16 mouse cellular contexts compared by ENCODE assay signal in the genomic region with DNA sequence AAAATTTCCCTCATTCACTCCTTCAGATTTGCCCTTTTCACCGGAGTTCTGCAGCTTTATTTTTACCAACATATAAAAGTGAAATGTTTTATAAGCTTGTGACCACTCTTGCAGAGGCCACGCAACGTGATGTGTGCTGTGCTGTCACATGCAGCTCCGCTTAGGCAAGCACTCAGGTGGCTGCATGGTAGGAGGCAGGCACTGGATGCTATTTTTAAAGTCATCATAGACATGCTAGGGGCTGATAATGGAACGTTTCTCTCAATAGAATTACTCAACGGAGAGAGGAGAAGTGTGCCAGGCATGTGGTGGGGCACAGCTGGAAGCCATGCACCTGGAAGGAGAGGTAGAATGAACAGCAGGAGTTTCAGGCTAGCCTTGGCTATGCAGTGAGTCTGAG. TPM values are rescaled to one million over a fixed set of nuclear protein-coding genes. Genes with fewer than 3 reads are reported as not detected.
DNase-seq lines count a peak whose midpoint lies in the region; ATAC-seq and TF ChIP-seq lines count a peak whose summit lies in the region.
"Had no signal": no experiment of that assay in that cellular context is flagged by ENCODE, and none has a peak within 500 bp of the region (broad histone marks: within the 10 kb centered on the region; RNA-seq: fewer than 3 reads in every experiment).

No protein-coding gene starts in this region.

- no peak overlapping the region for H3K4me2 ChIP-seq in heart, postnatal 0 days (ENCODE audit: low read depth, low read length)
- H3K4me2 ChIP-seq in liver, embryonic 13.5 days, result no peak overlapping the region
- H3K4me2 ChIP-seq: forebrain, embryonic 13.5 days; hindbrain, embryonic 13.5 days had no signal

- H3K9me3 ChIP-seq in heart, postnatal 0 days (replicated peaks; ENCODE audit: control insufficient read depth, low read length), result no peaks in the 10 kb centered on the region
- no peaks in the 10 kb centered on the region for H3K9me3 ChIP-seq in liver, embryonic 13.5 days (replicated peaks)
- H3K9me3 ChIP-seq: embryonic facial prominence, embryonic 10.5 days; forebrain, embryonic 13.5 days; hindbrain, embryonic 13.5 days had no signal

- H3K36me3 ChIP-seq in heart, adult 2 months (ENCODE audit: control insufficient read depth, insufficient read depth, low read length), result no peaks in the 10 kb centered on the region; the same call in 1 of the 2 replicates
- H3K36me3 ChIP-seq in heart, postnatal 0 days (replicated peaks; ENCODE audit: control insufficient read depth, insufficient read depth, low read length), result peaks cover 83% of the 10 kb centered on the region
- peaks cover 73% of the 10 kb centered on the region for H3K36me3 ChIP-seq in liver, embryonic 13.5 days

- H3K4me1 ChIP-seq in heart, adult 2 months (ENCODE audit: control insufficient read depth, insufficient read depth, low read length), result no peaks in the 10 kb centered on the region
- H3K4me1 ChIP-seq in heart, postnatal 0 days (ENCODE audit: control insufficient read depth, insufficient read depth), result no peaks in the 10 kb centered on the region
- H3K4me1 ChIP-seq in liver, embryonic 13.5 days (replicated peaks), result peaks cover 3% of the 10 kb centered on the region; the same call in 1 of the 2 replicates
- 0 out of 2 replicates have a peak, but pooled peaks cover 3% of the 10 kb centered on the region for H3K4me1 ChIP-seq in olfactory bulb, adult 2 months (ENCODE audit: control insufficient read depth, insufficient read depth, low read length)
- H3K4me1 ChIP-seq: embryonic facial prominence, embryonic 10.5 days; forebrain, embryonic 13.5 days; hindbrain, embryonic 13.5 days had no signal

- TF ChIP-seq POLR2A in heart, adult 2 months (IDR thresholded peaks at IDR 0.05; ENCODE audit: insufficient read depth, low read depth, low read length), result no peak
- no peak for TF ChIP-seq POLR2A in olfactory bulb, adult 2 months (IDR thresholded peaks at IDR 0.05; ENCODE audit: insufficient read depth, low read depth, low read length)

- no peak for TF ChIP-seq CTCF in heart, adult 2 months (IDR thresholded peaks at IDR 0.05)
- TF ChIP-seq CTCF in heart, postnatal 0 days (IDR thresholded peaks at IDR 0.05; ENCODE audit: low read depth), result no peak
- TF ChIP-seq CTCF in olfactory bulb, adult 2 months (IDR thresholded peaks at IDR 0.05; ENCODE audit: insufficient read depth, low read depth, low read length), result no peak

- H3K4me3 ChIP-seq in heart, adult 2 months, result no peak overlapping the region
- no peak overlapping the region for H3K4me3 ChIP-seq in heart, postnatal 0 days (ENCODE audit: low read depth, low read length)
- no peak overlapping the region for H3K4me3 ChIP-seq in liver, embryonic 13.5 days (replicated peaks)
- H3K4me3 ChIP-seq in olfactory bulb, adult 2 months (ENCODE audit: insufficient read depth, low read depth, low read length), result no peak overlapping the region
- H3K4me3 ChIP-seq: embryonic facial prominence, embryonic 10.5 days; forebrain, embryonic 13.5 days; hindbrain, embryonic 13.5 days had no signal

- intact Hi-C loops in heart, adult 2 months (cut with DNase I), result loop anchor here (10.0 kb wide), 1 partner anchor 81 kb away; no protein-coding TSS in a partner anchor
- intact Hi-C loops in heart, postnatal 25 days (cut with DNase I), result loop anchor here (10.0 kb wide), 2 partner anchors 81 to 481 kb away; no protein-coding TSS in a partner anchor

- DNase-seq in heart, adult 2 months, result no peak
- no peak for DNase-seq in heart, adult 9 months (ENCODE audit: low spot score in 2 of 2)
- peak; percentile 52 for DNase-seq in heart, postnatal 0 days (ENCODE audit: low spot score)
- DNase-seq in heart, postnatal 25 days (ENCODE audit: low spot score), result no peak
- no peak for DNase-seq in liver, embryonic 13.5 days
- DNase-seq in liver, result no peak
- DNase-seq: adrenal gland, postnatal 14 days; cerebellum, adult 2 months; cerebellum, postnatal 10 days; forebrain, postnatal 0 days; gastrocnemius, postnatal 14 days had no signal

- no peak overlapping the region for H3K9ac ChIP-seq in heart, adult 2 months (ENCODE audit: low read depth, low read length)
- H3K9ac ChIP-seq in heart, postnatal 0 days (replicated peaks; ENCODE audit: low read depth, low read length), result no peak overlapping the region
- H3K9ac ChIP-seq in liver, embryonic 13.5 days, result no peak overlapping the region
- H3K9ac ChIP-seq: forebrain, embryonic 13.5 days; forebrain, postnatal 0 days; hindbrain, embryonic 13.5 days had no signal

- no peaks in the 10 kb centered on the region for H3K27me3 ChIP-seq in heart, adult 2 months (ENCODE audit: control insufficient read depth, insufficient read depth, low read length)
- H3K27me3 ChIP-seq in heart, postnatal 0 days (ENCODE audit: control insufficient read depth, insufficient read depth, low read length), result no peaks in the 10 kb centered on the region
- H3K27me3 ChIP-seq in liver, embryonic 13.5 days, result no peaks in the 10 kb centered on the region
- H3K27me3 ChIP-seq: forebrain, embryonic 13.5 days; hindbrain, embryonic 13.5 days had no signal

- no peak overlapping the region for H3K27ac ChIP-seq in heart, adult 2 months
- no peak overlapping the region for H3K27ac ChIP-seq in heart, postnatal 0 days (ENCODE audit: low read depth)
- H3K27ac ChIP-seq in liver, embryonic 13.5 days, result peak overlapping the region; percentile 43; the same call in 1 of the 2 replicates
- H3K27ac ChIP-seq in olfactory bulb, adult 2 months (ENCODE audit: insufficient read depth, low read depth, low read length), result 0 out of 2 replicates have a peak overlapping the region, but pooled peaks have one; percentile 2
- H3K27ac ChIP-seq: embryonic facial prominence, embryonic 10.5 days; forebrain, embryonic 13.5 days; hindbrain, embryonic 13.5 days; hindbrain, postnatal 0 days had no signal

- peak; percentile 78 for TF ChIP-seq EP300 in heart, adult 2 months (IDR thresholded peaks at IDR 0.05; ENCODE audit: insufficient read depth, low read depth, low read length)
- no peak for TF ChIP-seq EP300 in heart, postnatal 0 days (IDR thresholded peaks at IDR 0.05; ENCODE audit: low read depth)

- 69% methylated on average over 6 of the region's 6 CpGs for WGBS in heart, adult 2 months
- 54% methylated on average over 6 of the region's 6 CpGs for WGBS in heart, postnatal 0 days
- WGBS in liver, embryonic 13.5 days (ENCODE audit: insufficient replicate concordance), result 73% methylated on average over 6 of the region's 6 CpGs
- 56% methylated on average over 6 of the region's 6 CpGs for WGBS in olfactory bulb, adult 2 months

- ATAC-seq in heart, postnatal 0 days (ENCODE audit: insufficient read depth, low read depth), result peak; percentile 67
- ATAC-seq in liver, embryonic 13.5 days (ENCODE audit: low read depth), result no peak
- ATAC-seq: forebrain, embryonic 13.5 days; forebrain, postnatal 0 days; hindbrain, postnatal 0 days had no signal

- H3K79me2 ChIP-seq in heart, adult 2 months (replicated peaks; ENCODE audit: control insufficient read depth, insufficient read depth, low read length), result no peaks in the 10 kb centered on the region

RNA-seq across cellular contexts. Expression of gene Trappc11, which starts 37.8 kb away (rescaled TPM):
- 10 to 100 TPM; 19.2 to 20.3 TPM for total RNA-seq in heart, adult 2 months (2021)
- polyA plus RNA-seq in heart, adult 2 months (2012; rRNA removed), result 11.7 and 19.3 TPM in 2 replicates
- total RNA-seq in heart, postnatal 0 days (2014; rRNA removed; ENCODE audit: low replicate concordance), result 23.1 and 26.7 TPM in 2 replicates
- polyA plus RNA-seq in heart, postnatal 0 days (2015; fragmentation: Nextera tagmentation; extraction: Ambion mirVana), result 14.0 TPM in 2 replicates
- 10 to 100 TPM; 20.6 to 20.9 TPM for total RNA-seq in heart, postnatal 25 days (2021)
- 14.3 and 17.6 TPM in 2 replicates for polyA plus RNA-seq in liver, embryonic 13.5 days (2015; fragmentation: Nextera tagmentation; extraction: Ambion mirVana)
- polyA plus RNA-seq in olfactory bulb, adult 2 months (2012; ENCODE audit: insufficient read depth, insufficient read length, low replicate concordance, missing spikeins), result not detected in 2 replicates

RNA-seq across cellular contexts. Expression of gene Rwdd4a, which starts 38.0 kb away (rescaled TPM):
- 10 to 100 TPM; 60.7 to 65.2 TPM for total RNA-seq in heart, adult 2 months (2021)
- 16.2 and 27.6 TPM in 2 replicates for polyA plus RNA-seq in heart, adult 2 months (2012; rRNA removed)
- total RNA-seq in heart, postnatal 0 days (2014; rRNA removed; ENCODE audit: low replicate concordance), result 13.3 and 23.8 TPM in 2 replicates
- polyA plus RNA-seq in heart, postnatal 0 days (2015; fragmentation: Nextera tagmentation; extraction: Ambion mirVana), result 42.4 and 44.5 TPM in 2 replicates
- 10 to 100 TPM; 61.1 to 63.9 TPM for total RNA-seq in heart, postnatal 25 days (2021)
- 30.5 and 31.8 TPM in 2 replicates for polyA plus RNA-seq in liver, embryonic 13.5 days (2015; fragmentation: Nextera tagmentation; extraction: Ambion mirVana)
- polyA plus RNA-seq in olfactory bulb, adult 2 months (2012; ENCODE audit: insufficient read depth, insufficient read length, low replicate concordance, missing spikeins), result not detected in 2 replicates

RNA-seq across cellular contexts. Expression of gene Stox2, which starts 49.3 kb away (rescaled TPM):
- total RNA-seq in heart, adult 2 months (2021), result 10 to 100 TPM; 10.1 to 11.3 TPM
- polyA plus RNA-seq in heart, adult 2 months (2012; rRNA removed), result 2.6 and 5.7 TPM in 2 replicates
- total RNA-seq in heart, postnatal 0 days (2014; rRNA removed; ENCODE audit: low replicate concordance), result 12.7 and 18.2 TPM in 2 replicates
- polyA plus RNA-seq in heart, postnatal 0 days (2015; fragmentation: Nextera tagmentation; extraction: Ambion mirVana), result 4.5 and 6.2 TPM in 2 replicates
- total RNA-seq in heart, postnatal 25 days (2021), result 10 to 100 TPM; 12.3 to 13.8 TPM
- 0.46 and 0.61 TPM in 2 replicates for polyA plus RNA-seq in liver, embryonic 13.5 days (2015; fragmentation: Nextera tagmentation; extraction: Ambion mirVana)
- polyA plus RNA-seq in olfactory bulb, adult 2 months (2012; ENCODE audit: insufficient read depth, insufficient read length, low replicate concordance, missing spikeins), result 219 and 288 TPM in 2 replicates

Comparison
In these comparisons a context has a peak if more than half of its experiments do, and no peak if none do; other contexts are left out.
1. H3K27ac ChIP-seq: peak in liver, embryonic 13.5 days (single experiment) and olfactory bulb, adult 2 months (single experiment); none in heart, adult 2 months (single experiment) and heart, postnatal 0 days (single experiment).
2. RNA of gene Rwdd4a, which starts 38.0 kb away (polyA plus RNA-seq): 42.4 to 44.5 TPM in heart, postnatal 0 days, 30.5 to 31.8 TPM in liver, embryonic 13.5 days and 16.2 to 27.6 TPM in heart, adult 2 months; not detected in olfactory bulb, adult 2 months; every median in the first group is over 10 times any median in the second.
3. RNA of gene Stox2, which starts 49.3 kb away (polyA plus RNA-seq): 219 to 288 TPM in olfactory bulb, adult 2 months; 4.5 to 6.2 TPM in heart, postnatal 0 days, 2.6 to 5.7 TPM in heart, adult 2 months and 0.46 to 0.61 TPM in liver, embryonic 13.5 days; every median in the first group is over 10 times any median in the second.